8 mouse cellular contexts compared by ENCODE assay signal in genomic region chr11:59162443-59163254, GRCm38 (mm10). TPM values are rescaled to one million over a fixed set of nuclear protein-coding genes. Genes with fewer than 3 reads are reported as not detected.
DNase-seq lines count a peak whose midpoint lies in the region; ATAC-seq and TF ChIP-seq lines count a peak whose summit lies in the region.

No protein-coding gene starts in this region.

- no peaks in the 10 kb centered on the region for H3K9me3 ChIP-seq in heart, embryonic 13.5 days
- no peaks in the 10 kb centered on the region for H3K9me3 ChIP-seq in heart, embryonic 16.5 days (replicated peaks; ENCODE audit: control insufficient read depth, low read length)
- no peaks in the 10 kb centered on the region for H3K9me3 ChIP-seq in liver, postnatal 0 days (ENCODE audit: low read length)

- WGBS in heart, embryonic 13.5 days, result 62% methylated on average over 9 of the region's 9 CpGs
- WGBS in heart, embryonic 16.5 days, result 55% methylated on average over 9 of the region's 9 CpGs
- WGBS in liver, postnatal 0 days (ENCODE audit: insufficient replicate concordance), result 44% methylated on average over 9 of the region's 9 CpGs

- H3K36me3 ChIP-seq in heart, embryonic 13.5 days, result peaks cover 21% of the 10 kb centered on the region
- peaks cover 3% of the 10 kb centered on the region; the same call in 1 of the 2 replicates for H3K36me3 ChIP-seq in heart, embryonic 16.5 days (ENCODE audit: control insufficient read depth, insufficient read depth)
- peaks cover 23% of the 10 kb centered on the region for H3K36me3 ChIP-seq in liver, postnatal 0 days (replicated peaks; ENCODE audit: insufficient read depth, low read length)

- no peak for TF ChIP-seq EP300 in liver, postnatal 0 days (IDR thresholded peaks at IDR 0.05; ENCODE audit: low read depth)

- peak overlapping the region; percentile 78 for H3K4me3 ChIP-seq in heart, embryonic 13.5 days
- peak overlapping the region; percentile 67 for H3K4me3 ChIP-seq in heart, embryonic 16.5 days (ENCODE audit: low read length)
- peak overlapping the region; percentile 71 for H3K4me3 ChIP-seq in liver, postnatal 0 days (ENCODE audit: low read depth, low read length)

- peaks cover 48% of the 10 kb centered on the region for H3K4me1 ChIP-seq in heart, embryonic 13.5 days
- peaks cover 24% of the 10 kb centered on the region for H3K4me1 ChIP-seq in heart, embryonic 16.5 days (ENCODE audit: control insufficient read depth, insufficient read depth, low read length)
- peaks cover 32% of the 10 kb centered on the region for H3K4me1 ChIP-seq in liver, postnatal 0 days (ENCODE audit: insufficient read depth)

- TF ChIP-seq CTCF in liver, postnatal 0 days (IDR thresholded peaks at IDR 0.05; ENCODE audit: low read depth), result no peak

- peak overlapping the region; percentile 74 for H3K4me2 ChIP-seq in heart, embryonic 13.5 days
- H3K4me2 ChIP-seq in heart, embryonic 16.5 days (ENCODE audit: low read depth, low read length), result peak overlapping the region; percentile 70
- peak overlapping the region; percentile 75 for H3K4me2 ChIP-seq in liver, postnatal 0 days (ENCODE audit: low read depth, low read length)

- H3K9ac ChIP-seq in heart, embryonic 13.5 days, result peak overlapping the region; percentile 93
- H3K9ac ChIP-seq in heart, embryonic 16.5 days (ENCODE audit: low read length), result peak overlapping the region; percentile 57
- H3K9ac ChIP-seq in liver, postnatal 0 days (replicated peaks), result peak overlapping the region; percentile 42

- peak overlapping the region; percentile 100 for H3K27ac ChIP-seq in heart, embryonic 13.5 days (replicated peaks)
- peak overlapping the region; percentile 85 for H3K27ac ChIP-seq in heart, embryonic 16.5 days (ENCODE audit: low read length)
- H3K27ac ChIP-seq in liver, postnatal 0 days (ENCODE audit: low read depth), result peak overlapping the region; percentile 100

- no peak for ATAC-seq in heart, embryonic 13.5 days (ENCODE audit: extremely low read depth, insufficient number of reproducible peaks, low FRiP score, low TSS enrichment)
- ATAC-seq in heart, embryonic 16.5 days (replicated peaks; ENCODE audit: extremely low read depth, insufficient read depth, low FRiP score), result no peak
- no peak for ATAC-seq in liver, postnatal 0 days

- DNase-seq in heart, postnatal 36 days, result no peak
- DNase-seq in MEL-GATA-1-ER (ENCODE audit: extremely low read depth, low read depth), result peak; percentile 33
- DNase-seq in liver, postnatal 0 days, result no peak
- DNase-seq in adrenal gland, adult (ENCODE audit: inconsistent age in 2 of 2, low spot score in 1 of 2), result no peak
- no peak for DNase-seq in gastrocnemius, adult 18-20 months (ENCODE audit: low spot score)
- DNase-seq in right cerebral cortex, postnatal 36 days (ENCODE audit: low spot score in 2 of 2), result no peak

- H3K27me3 ChIP-seq in heart, embryonic 13.5 days (replicated peaks), result no peaks in the 10 kb centered on the region
- no peaks in the 10 kb centered on the region for H3K27me3 ChIP-seq in heart, embryonic 16.5 days (ENCODE audit: control insufficient read depth, insufficient read depth, low read length)
- no peaks in the 10 kb centered on the region for H3K27me3 ChIP-seq in liver, postnatal 0 days (ENCODE audit: insufficient read depth, low read length)

- intact Hi-C loops in heart, postnatal 36 days (cut with DNase I), result loop anchor here (2.0 kb wide), 1 partner anchor 66 kb away; the partner anchor contains the start of gene Arf1

RNA-seq across cellular contexts. Expression of gene Iba57, which starts 0.9 kb away (rescaled TPM):
- polyA plus RNA-seq in heart, embryonic 13.5 days (2015; fragmentation: Nextera tagmentation; extraction: Ambion mirVana), result 8.1 and 8.7 TPM in 2 replicates
- total RNA-seq in heart, postnatal 36 days (2021), result 10 to 100 TPM; 20.4 to 20.5 TPM
- polyA plus RNA-seq in heart, embryonic 16.5 days (2015; fragmentation: Nextera tagmentation; extraction: Ambion mirVana), result 9.5 and 10.4 TPM in 2 replicates
- 6.3 and 7.1 TPM in 2 replicates for polyA plus RNA-seq in liver, postnatal 0 days (2015; fragmentation: Nextera tagmentation; extraction: Ambion mirVana)
- 1 to 10 TPM; 6.9 to 7.2 TPM for total RNA-seq in gastrocnemius, adult 18-20 months (2021)

RNA-seq across cellular contexts. Expression of gene Gjc2, which starts 20.4 kb away (rescaled TPM):
- polyA plus RNA-seq in heart, embryonic 13.5 days (2015; fragmentation: Nextera tagmentation; extraction: Ambion mirVana), result 0.06 and 0.28 TPM in 2 replicates
- total RNA-seq in heart, postnatal 36 days (2021), result 1 to 10 TPM in 1 of 2 experiments, under 1 TPM in 1; 0.97 to 1.0 TPM
- polyA plus RNA-seq in heart, embryonic 16.5 days (2015; fragmentation: Nextera tagmentation; extraction: Ambion mirVana), result 0.50 and 0.54 TPM in 2 replicates
- polyA plus RNA-seq in liver, postnatal 0 days (2015; fragmentation: Nextera tagmentation; extraction: Ambion mirVana), result 0.29 and 0.37 TPM in 2 replicates
- total RNA-seq in gastrocnemius, adult 18-20 months (2021), result under 1 TPM; 0.23 to 0.33 TPM

RNA-seq across cellular contexts. Expression of gene Obscn, which starts 26.4 kb away (rescaled TPM):
- polyA plus RNA-seq in heart, embryonic 13.5 days (2015; fragmentation: Nextera tagmentation; extraction: Ambion mirVana), result 38.9 and 44.4 TPM in 2 replicates
- 100 to 1,000 TPM; 725 to 820 TPM for total RNA-seq in heart, postnatal 36 days (2021)
- 87.2 and 91.9 TPM in 2 replicates for polyA plus RNA-seq in heart, embryonic 16.5 days (2015; fragmentation: Nextera tagmentation; extraction: Ambion mirVana)
- 0.31 and 0.49 TPM in 2 replicates for polyA plus RNA-seq in liver, postnatal 0 days (2015; fragmentation: Nextera tagmentation; extraction: Ambion mirVana)
- 1,000 to 10,000 TPM; 1,684 to 1,873 TPM for total RNA-seq in gastrocnemius, adult 18-20 months (2021)

RNA-seq across cellular contexts. Expression of gene Guk1, which starts 29.4 kb away (rescaled TPM):
- polyA plus RNA-seq in heart, embryonic 13.5 days (2015; fragmentation: Nextera tagmentation; extraction: Ambion mirVana), result 114 and 123 TPM in 2 replicates
- 100 to 1,000 TPM in 1 of 2 experiments, 10 to 100 TPM in 1; 88.3 to 117 TPM for total RNA-seq in heart, postnatal 36 days (2021)
- polyA plus RNA-seq in heart, embryonic 16.5 days (2015; fragmentation: Nextera tagmentation; extraction: Ambion mirVana), result 130 and 140 TPM in 2 replicates
- 59.5 and 64.4 TPM in 2 replicates for polyA plus RNA-seq in liver, postnatal 0 days (2015; fragmentation: Nextera tagmentation; extraction: Ambion mirVana)
- total RNA-seq in gastrocnemius, adult 18-20 months (2021), result 10 to 100 TPM; 32.9 to 38.0 TPM

RNA-seq across cellular contexts. Expression of gene Mrpl55, which starts 39.6 kb away (rescaled TPM):
- polyA plus RNA-seq in heart, embryonic 13.5 days (2015; fragmentation: Nextera tagmentation; extraction: Ambion mirVana), result 105 and 117 TPM in 2 replicates
- 100 to 1,000 TPM; 110 to 125 TPM for total RNA-seq in heart, postnatal 36 days (2021)
- polyA plus RNA-seq in heart, embryonic 16.5 days (2015; fragmentation: Nextera tagmentation; extraction: Ambion mirVana), result 115 and 131 TPM in 2 replicates
- 64.2 and 65.2 TPM in 2 replicates for polyA plus RNA-seq in liver, postnatal 0 days (2015; fragmentation: Nextera tagmentation; extraction: Ambion mirVana)
- 10 to 100 TPM; 57.0 to 65.8 TPM for total RNA-seq in gastrocnemius, adult 18-20 months (2021)

Comparison
In these comparisons a context has a peak if more than half of its experiments do, and no peak if none do; other contexts are left out.
1. H3K9ac ChIP-seq: peak in every context shown above with its lines; median percentile 93 in heart, embryonic 13.5 days; 57 in heart, embryonic 16.5 days; 42 in liver, postnatal 0 days.
2. RNA of gene Obscn, which starts 26.4 kb away (polyA plus RNA-seq): 87.2 to 91.9 TPM in heart, embryonic 16.5 days and 38.9 to 44.4 TPM in heart, embryonic 13.5 days; 0.31 to 0.49 TPM in liver, postnatal 0 days; every median in the first group is over 10 times any median in the second.
3. Peak in every context shown above with its lines, with median percentiles within 50 percentile points of each other: H3K27ac ChIP-seq, H3K4me2 ChIP-seq and H3K4me3 ChIP-seq.